Mouse (Mus musculus) c-Kit-positive CD71-negative TER-119-negative erythroid progenitor cells, embryonic 14.5 days (primary cell): ENCODE data around the gene Tomm6.

Experiments used
- DNase-seq: peaks from one replicate; pipeline ENCODE4 v3.0.0-alpha.2; 2013; ENCODE audit warnings: low read depth

Tomm6 gene

GRCm38 (mm10) chr17:47688344-47688607 lies at the start of gene Tomm6:
TSS of gene Tomm6 (minus strand) at chr17:47688386.
- DNase-seq, result no peak

GRCm38 (mm10) chr17:47737271-47738065 lies 49.3 kb upstream of the Tomm6 start:
- no peak for DNase-seq

GRCm38 (mm10) chr17:47736856-47737255 lies 48.7 kb upstream of the Tomm6 start, which contains the start of gene Tfeb:
TSS of gene Tfeb (plus strand) at chr17:47737030.
- DNase-seq, result peak; percentile 75

- no peak for DNase-seq
Observed at GRCm38 (mm10) chr17:47735553-47736100, 47.4 kb upstream of the Tomm6 start.

- no peak for DNase-seq
Observed at GRCm38 (mm10) chr17:47730633-47731575, 42.7 kb upstream of the Tomm6 start.

GRCm38 (mm10) chr17:47726566-47726965 lies 38.4 kb upstream of the Tomm6 start, which contains the start of gene Pgc:
TSS of gene Pgc (plus strand) at chr17:47726842.
- DNase-seq, result no peak

GRCm38 (mm10) chr17:47721183-47721582 lies 33.0 kb upstream of the Tomm6 start:
- no peak for DNase-seq

- no peak for DNase-seq
Observed at GRCm38 (mm10) chr17:47715037-47715436, 26.9 kb upstream of the Tomm6 start.

GRCm38 (mm10) chr17:47712889-47713571 lies 24.8 kb upstream of the Tomm6 start:
- no peak for DNase-seq

- DNase-seq, result no peak
Observed at GRCm38 (mm10) chr17:47711883-47712282, 23.7 kb upstream of the Tomm6 start.

GRCm38 (mm10) chr17:47710036-47710435 lies 21.9 kb upstream of the Tomm6 start:
- no peak for DNase-seq

GRCm38 (mm10) chr17:47708972-47709371 lies 20.8 kb upstream of the Tomm6 start:
- DNase-seq, result no peak

- DNase-seq, result no peak
Observed at GRCm38 (mm10) chr17:47707961-47708360, 19.8 kb upstream of the Tomm6 start.

- no peak for DNase-seq
Observed at GRCm38 (mm10) chr17:47706196-47706595, 18.0 kb upstream of the Tomm6 start.

GRCm38 (mm10) chr17:47704692-47705091 lies 16.5 kb upstream of the Tomm6 start:
- DNase-seq, result no peak

GRCm38 (mm10) chr17:47703556-47703955 lies 15.4 kb upstream of the Tomm6 start:
- no peak for DNase-seq

GRCm38 (mm10) chr17:47702548-47703345 lies 14.6 kb upstream of the Tomm6 start:
- DNase-seq, result no peak

GRCm38 (mm10) chr17:47701793-47702192 lies 13.6 kb upstream of the Tomm6 start:
- no peak for DNase-seq

- no peak for DNase-seq
Observed at GRCm38 (mm10) chr17:47699055-47699454, 10.9 kb upstream of the Tomm6 start.

GRCm38 (mm10) chr17:47698156-47698555 lies 10.0 kb upstream of the Tomm6 start:
- no peak for DNase-seq

GRCm38 (mm10) chr17:47695337-47695710 lies 7.1 kb upstream of the Tomm6 start:
- DNase-seq, result no peak
